Mouse (Mus musculus): ENCODE data around the gene Gpr62.
"Not testable (repeated sequence)": the region's sequence is repeated elsewhere in the genome, so short reads cannot be mapped to it uniquely, and the experiment has no call there.

Gene Gpr62

DNA sequence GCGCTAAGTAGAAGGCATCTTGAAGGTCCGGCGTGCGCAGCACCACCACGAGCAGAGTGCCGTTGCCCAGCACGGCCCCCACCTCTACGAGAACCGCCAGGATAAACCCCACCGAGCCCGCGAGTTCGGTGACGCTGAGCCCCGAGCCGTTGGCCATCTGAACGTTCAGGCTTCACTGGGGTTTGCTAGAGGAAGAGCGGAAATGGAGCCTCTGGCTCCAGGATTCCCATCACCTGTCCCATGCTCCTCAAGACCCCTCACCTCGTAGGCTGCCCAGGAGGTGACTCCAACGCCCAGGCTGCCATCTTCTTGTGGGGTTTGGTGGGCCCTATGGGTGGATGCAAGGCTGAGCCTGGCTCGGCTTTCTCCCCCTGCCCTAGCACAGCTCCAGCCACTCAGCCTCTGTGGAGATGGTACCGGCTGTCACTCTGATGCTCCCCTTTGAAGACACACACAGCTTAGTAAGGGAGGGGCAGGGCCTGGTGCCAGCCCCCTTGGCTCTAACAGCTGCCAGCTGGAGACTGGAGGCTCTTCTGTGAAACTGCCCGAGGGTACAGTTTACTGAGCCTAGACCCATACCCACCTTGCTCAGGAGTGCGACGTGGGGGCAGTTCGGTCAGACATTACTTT, at the start of gene Gpr62:
Gene Gpr62 (minus strand): TSS at position 368 of the 630 bp plus-strand sequence.
- no peak for DNase-seq (ENCODE audit: low read depth, low spot score)

DNA sequence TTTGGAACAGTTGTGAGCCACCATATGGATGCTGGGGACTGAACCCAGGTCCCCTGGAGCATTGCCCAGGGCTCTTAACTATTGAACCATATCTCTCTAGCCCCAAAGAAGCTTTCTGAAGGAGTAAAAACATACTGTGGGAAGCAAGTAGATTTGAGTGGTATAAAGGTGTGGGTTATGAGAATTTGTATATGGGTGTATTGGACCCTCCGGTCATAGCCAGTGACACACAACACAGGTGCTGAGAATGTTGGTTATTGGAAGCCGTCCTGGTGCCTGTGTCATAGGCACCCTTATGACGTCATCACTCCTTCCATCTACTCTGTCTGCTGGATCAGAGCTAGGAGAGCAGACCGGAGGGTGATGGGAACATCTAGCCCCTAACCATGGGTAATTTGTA, 48.5 kb upstream of the Gpr62 start, which contains the start of gene Iqcf5:
Gene Iqcf5 (plus strand): TSS at position 301 of the 400 bp plus-strand sequence.
- no peak for DNase-seq (ENCODE audit: low read depth, low spot score)

DNA sequence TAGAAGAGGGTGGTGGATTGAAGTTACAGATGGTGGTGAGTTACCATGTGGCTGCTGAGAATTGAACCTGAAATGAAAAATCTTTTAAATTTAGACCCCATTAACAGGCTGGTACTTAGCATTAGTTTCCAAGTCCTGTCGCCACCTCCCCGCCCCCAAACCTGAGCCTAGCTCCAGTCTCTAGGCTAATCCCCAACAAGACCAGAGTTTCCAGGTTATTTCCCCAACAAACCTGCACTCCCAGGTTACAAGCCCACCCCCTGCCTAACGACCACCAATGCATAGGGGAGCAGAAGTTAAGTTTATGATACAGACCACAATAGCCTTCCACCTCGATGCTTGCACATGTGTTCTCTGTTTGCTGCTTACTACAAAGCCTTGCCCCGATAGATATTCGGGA, 47.8 kb upstream of the Gpr62 start:
- no peak for DNase-seq (ENCODE audit: low read depth, low spot score)

DNA sequence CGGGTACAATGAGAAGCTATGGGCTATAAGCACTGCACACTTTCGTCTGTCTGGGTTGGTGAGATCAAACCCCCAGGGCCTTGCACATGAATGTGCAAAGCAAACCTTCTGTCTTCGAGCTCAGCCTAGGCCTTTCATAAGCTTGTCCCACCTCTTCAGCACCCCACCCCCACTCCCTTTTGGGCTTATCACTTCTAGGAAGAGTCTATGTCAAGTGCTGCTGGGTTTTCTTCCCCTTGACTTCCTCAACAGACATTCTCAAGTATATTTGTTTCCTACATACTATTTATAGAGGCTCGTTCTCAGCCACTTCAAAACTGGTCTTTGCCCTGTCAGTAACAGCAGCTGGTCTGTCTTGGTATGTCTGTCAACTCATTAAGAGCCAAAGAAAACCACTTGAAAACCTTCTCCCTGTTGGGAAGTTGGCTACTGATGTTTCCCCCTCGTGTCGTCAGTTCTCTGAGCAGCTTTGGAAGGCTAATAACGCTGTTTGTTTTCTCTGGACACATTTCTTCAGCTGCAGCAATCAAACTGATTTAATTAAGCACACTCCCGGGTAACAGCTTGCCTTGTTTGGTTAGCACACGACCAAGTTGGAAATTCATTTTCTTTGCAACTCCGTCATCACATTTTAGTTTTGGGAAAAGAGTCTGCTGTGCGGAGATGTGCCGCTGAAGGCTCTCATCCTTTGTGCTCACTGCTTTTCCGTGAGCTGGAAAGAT, 47.2 kb upstream of the Gpr62 start:
- no peak for DNase-seq (ENCODE audit: low read depth, low spot score)

DNA sequence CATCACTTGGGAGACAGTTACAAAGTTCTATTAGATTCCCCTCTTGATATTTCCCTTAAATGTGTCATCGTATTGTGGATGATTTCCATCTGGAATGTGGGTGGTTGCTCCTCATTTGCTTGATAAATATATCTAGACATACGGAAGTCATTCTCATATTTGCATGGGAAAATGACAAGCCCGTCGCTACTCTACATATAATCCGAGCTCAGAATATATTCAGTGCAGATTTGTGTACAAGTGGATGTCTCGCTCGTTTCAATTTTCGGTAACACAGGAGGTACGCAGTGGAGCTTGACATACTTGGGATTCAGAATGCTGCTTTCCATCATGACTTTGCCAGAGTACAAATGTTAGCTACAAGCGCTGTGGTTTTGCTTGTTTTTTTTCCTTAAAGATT, 43.6 kb upstream of the Gpr62 start:
- DNase-seq (ENCODE audit: low read depth, low spot score): no peak

DNA sequence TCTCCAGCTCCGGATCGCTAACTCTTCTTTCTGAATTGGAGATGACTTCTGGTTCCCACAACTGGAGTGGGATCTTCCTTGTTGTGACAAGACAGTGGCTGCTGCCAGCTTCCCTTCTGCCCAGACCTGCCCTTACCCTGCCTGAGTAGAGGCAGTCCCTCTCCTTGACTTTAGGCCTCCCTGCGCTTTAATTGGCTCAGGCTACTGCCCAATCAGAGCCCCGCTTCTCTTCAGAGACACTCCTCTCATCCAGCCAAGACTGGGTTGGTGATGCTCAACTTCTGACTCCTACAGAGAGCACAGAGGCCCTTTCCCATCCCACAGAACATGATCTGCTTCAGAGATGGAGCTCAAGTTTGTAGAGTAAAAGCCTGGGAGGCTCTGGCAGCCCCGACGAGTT, 38.5 kb upstream of the Gpr62 start:
- no peak for DNase-seq (ENCODE audit: low read depth, low spot score)

DNA sequence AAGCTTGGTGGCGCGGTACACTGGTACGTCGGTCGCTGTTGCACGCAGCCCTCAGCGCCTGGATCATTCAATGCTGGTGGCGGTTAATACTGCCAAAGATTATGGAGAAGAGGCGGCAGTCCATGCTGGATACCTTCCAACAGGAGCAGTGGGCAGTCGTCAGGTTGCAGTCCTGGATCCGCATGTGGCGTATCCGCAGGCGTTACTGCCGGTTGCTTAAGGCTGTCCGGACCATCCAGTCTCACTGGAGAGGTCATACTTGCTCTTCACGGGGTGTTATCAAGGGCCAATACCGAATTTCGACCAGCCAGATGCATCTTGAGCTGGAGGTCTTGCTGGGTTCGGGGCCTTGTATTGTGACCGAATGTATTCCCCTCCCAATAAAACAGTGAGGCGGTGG, 36.1 kb upstream of the Gpr62 start:
- no peak for DNase-seq (ENCODE audit: low read depth, low spot score)

DNA sequence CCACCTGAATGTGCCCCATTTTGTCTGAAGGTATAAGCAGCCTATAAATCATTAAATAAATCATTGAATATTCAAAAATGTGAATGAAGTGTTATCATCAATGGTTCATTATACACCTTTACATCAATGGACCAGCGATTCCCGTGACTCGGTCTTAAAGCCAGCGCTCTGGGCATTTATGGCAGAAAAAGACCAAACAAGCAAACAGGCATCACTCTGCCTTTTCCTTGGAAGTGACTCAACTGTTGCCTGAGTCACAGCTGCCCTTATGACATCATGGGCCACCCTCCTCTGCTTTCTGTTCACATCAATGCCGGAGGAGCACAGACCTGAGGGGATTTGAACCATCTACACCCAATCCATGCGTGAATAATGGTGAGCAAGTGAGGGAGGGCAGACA, 33.9 kb upstream of the Gpr62 start, which contains the start of gene Iqcf1:
Gene Iqcf1 (plus strand): TSS at position 301 of the 400 bp plus-strand sequence.
- DNase-seq (ENCODE audit: low read depth, low spot score): no peak

DNA sequence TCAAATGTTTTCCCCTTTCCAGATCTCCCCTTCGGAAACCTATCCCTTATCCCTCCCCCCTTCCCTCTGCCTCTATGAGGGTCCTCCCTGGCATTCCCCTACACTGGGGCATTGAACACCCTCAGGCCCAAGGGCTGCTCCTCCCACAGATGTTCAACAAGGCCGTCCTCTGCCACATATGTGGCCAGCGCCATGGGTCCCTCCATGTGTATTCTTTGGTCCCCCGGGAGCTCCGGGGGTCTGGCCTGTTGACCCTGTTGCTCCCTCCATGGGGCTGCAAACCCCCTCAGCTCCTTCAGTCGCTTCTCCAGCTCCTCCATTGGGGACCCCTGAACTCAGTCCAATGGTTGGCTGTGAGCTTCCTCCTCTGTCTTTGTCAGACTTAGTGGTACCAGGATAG, 21.9 kb upstream of the Gpr62 start:
- not testable (repeated sequence) for DNase-seq (ENCODE audit: low read depth, low spot score)

DNA sequence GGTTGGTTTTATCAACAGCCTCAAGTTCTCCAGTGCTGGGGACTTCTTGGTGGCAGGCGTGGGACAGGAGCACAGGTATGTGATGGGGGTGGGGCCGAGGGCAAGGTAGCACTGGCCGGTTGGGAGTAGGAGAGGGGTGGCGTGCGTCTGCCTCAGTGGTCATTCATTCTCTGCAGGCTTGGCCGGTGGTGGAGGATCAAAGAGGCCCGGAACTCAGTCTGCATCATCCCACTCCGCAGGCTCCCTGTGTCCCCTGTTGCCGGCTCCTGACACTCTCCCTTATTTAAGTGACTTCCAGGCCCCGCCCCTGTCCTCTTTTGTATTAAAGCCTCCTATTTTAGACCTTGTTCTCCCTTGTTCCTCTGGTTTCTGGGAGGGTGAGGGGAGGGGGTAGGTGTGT, 19.3 kb upstream of the Gpr62 start:
- DNase-seq (ENCODE audit: low read depth, low spot score): no peak

DNA sequence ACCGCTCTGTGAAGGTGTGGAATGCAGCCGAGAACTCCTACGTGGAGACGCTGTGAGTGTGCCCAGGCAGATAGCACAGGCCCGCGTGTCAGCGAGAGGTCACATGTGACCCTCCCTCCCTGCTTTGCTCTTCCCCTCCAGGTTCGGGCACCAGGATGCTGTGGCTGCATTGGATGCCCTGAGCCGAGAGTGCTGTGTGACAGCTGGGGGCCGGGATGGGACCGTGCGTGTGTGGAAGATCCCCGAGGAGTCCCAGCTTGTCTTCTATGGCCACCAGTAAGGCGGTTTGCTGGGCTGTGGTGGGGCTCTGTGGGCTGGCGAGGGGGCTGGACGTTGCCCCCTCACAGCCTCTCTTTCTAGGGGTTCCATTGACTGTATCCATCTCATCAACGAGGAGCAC, 17.9 kb upstream of the Gpr62 start:
- DNase-seq (ENCODE audit: low read depth, low spot score): no peak

DNA sequence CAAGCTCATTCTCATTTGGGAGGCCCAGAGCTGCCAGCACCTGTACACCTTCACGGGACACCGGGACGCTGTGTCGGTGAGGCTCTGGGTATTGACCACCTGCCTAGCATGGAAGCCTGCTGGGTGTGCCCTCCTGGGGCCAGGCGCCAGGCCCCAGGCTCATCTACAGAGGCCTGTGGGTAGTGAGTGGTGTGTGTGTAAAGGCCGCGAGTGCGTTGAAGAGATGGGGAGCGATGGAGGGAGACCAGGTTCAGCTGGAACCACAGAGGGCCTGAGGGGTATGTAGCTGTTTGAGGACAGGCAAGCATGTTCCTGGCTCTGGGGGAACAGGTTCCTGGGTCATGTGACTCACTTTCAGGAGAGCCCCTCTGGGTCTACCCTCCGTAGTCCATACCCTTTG, 17.4 kb upstream of the Gpr62 start:
- DNase-seq (ENCODE audit: low read depth, low spot score): no peak

DNA sequence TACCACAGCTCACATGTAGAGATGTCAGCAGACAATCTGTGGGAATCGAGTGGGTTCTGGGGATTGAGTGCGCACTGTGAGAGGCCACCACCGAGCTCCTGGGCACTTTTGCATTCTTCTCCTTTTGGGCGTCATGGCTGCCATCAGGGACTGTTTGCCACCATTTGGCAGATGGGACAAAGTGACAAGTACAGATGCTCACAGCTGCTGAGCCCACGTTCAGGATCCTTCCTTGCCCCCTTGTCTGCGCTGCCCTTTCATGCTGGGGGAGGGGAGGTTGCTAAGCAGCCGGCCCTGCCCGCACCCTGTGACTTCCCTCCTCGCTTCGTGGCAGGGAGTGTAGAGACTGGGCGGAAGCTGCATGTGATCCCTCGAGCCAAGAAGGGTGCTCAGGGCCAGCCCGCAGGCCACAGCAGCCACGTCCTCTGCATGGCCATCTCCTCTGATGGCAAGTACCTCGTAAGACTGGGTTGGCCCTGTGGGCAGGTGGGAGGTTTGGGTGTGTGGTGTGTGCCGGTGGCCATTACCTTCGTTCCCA, 16.9 kb upstream of the Gpr62 start:
- DNase-seq (ENCODE audit: low read depth, low spot score): no peak

DNA sequence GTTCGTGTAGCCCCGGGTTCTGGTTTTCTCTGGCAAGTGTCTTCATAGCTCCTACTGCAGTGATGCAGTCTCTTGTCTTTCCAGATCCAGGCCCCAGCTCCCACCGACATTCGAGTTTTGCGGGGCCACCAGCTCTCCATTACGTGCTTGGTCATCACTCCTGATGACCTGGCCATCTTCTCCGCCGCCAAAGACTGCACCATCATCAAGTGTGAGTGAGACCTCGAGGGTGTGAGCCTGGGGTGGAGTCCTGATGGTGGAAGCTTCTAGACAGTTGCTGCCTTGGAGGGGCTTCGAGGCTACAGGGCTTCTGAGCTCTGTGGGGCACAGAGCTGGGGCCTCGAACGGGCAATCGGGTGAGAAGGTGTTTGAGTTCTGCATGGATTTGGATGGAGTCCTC, 15.9 kb upstream of the Gpr62 start:
- DNase-seq (ENCODE audit: low read depth, low spot score): no peak

DNA sequence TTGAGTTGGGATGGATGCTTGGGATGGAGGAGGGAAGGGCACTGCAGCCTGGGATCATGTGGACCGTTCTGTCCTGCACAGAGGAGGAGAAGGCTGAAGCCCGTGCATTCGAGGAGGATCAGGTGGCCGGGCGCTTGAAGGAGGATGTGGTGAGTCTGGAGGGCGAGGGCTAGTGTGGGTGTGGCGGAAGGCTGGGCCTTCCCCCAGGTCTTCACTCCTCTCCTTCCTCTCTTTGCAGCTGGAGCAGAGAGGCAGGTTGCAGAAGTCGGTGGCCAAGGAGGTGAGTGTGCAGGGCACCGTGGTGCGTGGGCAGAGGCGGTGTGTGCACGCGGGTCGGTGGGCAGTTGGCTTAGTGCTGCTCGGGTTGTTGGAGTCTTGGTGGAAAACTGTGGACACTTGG, 15.3 kb upstream of the Gpr62 start:
- no peak for DNase-seq (ENCODE audit: low read depth, low spot score)

DNA sequence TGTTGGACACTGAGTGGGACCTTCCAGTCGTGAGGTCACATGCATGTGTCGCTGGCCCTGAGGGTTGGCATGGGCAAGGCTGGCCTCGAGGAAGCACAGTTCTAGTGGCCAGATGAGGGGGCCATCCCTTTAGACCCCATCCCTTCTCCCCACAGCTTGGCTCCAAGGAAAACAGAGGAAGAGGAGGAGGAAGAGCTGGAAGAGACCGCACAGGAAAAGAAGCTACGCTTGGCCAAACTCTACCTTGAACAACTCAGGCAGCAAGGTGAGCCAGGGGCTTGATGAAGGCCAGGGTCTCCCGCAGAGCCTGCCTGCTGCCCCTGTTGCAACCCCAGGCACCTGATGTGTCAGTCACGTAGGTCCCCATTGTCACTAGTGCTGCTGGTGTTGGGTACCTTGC, 14.8 kb upstream of the Gpr62 start:
- DNase-seq (ENCODE audit: low read depth, low spot score): no peak

DNA sequence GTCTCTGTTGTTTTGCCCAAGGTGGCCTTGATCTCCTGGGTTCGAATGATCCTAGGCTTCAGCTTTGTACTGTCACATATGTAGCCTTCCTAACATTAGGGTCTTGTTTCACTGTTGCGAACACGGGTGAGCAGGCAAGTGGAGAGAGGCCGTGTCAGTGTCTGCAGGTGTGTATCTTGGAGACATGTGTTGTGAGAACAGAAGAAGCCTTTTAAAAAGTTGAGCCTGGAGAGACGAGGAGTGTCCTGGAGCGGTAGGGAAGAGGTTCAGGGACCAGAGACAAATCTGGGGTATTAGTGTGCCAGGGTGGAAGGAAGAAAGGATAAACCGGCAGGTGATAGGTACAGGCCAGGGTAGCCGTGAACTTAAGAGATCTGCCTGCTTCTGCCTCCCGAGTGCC, 12.4 kb upstream of the Gpr62 start:
- DNase-seq (ENCODE audit: low read depth, low spot score): no peak

DNA sequence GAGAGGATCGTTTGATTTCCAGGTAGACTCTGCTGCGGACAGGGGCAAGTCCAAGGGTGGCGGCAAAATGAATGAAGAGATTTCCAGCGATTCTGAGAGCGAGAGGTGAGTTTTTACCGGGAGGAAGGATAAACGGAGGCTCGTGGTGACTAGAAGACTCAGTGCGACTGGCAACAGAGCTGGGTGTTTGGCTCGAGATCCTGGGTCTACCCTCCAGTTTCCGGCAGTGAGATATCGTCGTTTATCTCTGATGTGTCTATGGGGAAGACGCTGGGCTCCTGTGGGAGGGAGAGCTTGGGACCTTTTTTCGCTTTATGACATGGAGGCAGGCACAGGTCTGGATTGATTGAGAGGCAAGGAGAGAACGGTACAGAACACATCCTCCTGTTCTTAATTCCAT, 11.9 kb upstream of the Gpr62 start:
- DNase-seq (ENCODE audit: low read depth, low spot score): no peak

DNA sequence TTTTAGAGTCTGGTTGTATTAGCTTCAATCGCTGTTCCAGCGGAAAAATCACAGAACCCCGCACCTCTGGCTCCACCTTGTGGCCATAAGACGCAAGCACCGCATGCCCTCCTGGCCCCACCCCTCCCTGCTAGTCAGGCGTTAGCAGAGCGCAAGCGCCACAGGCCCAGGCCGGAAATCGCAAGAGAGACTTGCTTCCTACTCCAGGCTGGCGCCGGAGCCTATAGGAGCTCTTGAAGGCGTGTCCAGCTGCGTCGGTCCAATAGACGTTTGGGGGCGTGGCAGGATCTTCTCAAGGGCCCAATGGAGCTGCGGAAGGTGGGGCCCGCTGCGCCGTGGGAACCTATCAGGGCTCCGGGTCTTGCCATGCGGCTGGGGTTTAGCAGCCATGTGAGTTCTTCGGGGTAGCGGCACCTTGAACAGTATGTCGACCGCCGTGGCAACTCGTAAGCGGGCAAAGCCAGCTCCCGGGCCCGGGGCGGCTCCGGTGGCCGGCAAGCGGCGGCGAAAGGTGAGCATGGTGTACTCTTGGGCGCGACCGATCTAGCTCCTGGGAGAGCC, 11.3 kb upstream of the Gpr62 start, which contains the start of gene Parp3:
Gene Parp3 (minus strand): TSS at position 26 of the 561 bp plus-strand sequence.
- peak; percentile 99 for DNase-seq (ENCODE audit: low read depth, low spot score)

DNA sequence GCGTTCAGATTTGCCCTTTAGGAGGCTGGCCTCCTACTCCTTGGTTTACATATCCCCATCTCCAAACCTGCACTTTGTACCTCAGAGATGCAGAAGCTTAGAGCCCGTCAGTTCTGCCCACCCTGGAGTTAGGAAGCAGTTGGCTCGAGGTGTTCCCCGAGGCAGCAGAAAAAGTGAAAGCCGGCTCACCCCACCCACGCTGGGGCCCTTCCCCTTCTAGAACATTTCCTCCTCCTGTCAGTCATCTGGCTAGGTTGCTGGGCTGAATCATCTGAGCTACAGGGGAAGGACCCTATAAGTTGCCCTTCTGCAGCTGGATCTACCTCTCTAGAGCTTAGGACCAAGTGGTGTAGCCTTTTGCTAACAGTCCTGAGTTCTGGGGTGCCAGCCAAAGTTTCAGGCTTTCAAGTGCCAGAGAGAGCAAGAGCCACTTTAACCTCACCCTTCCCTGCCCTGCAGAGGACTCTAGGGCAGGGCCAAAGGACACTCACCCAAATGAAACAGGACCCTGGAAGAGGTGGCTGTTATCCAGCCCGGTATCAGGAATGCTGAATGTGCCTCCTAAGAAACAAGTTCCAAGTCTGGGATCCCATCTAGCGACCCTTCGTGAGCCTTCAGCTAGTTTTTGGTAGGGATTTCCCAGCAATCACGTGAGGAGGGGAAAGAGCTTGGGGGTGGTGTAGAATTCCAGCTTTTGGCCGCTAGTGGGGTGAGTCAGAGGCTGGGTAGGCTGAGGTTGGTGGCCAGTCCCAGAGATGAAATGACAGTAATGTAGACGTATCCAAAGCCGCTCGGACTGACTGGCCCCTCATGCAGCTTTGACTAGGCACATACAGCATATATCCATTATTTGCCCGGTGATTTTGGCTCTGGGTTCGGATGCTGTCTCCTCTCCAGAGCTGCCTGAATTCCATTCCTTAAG, 10.5 kb upstream of the Gpr62 start:
- DNase-seq (ENCODE audit: low read depth, low spot score): no peak

DNA sequence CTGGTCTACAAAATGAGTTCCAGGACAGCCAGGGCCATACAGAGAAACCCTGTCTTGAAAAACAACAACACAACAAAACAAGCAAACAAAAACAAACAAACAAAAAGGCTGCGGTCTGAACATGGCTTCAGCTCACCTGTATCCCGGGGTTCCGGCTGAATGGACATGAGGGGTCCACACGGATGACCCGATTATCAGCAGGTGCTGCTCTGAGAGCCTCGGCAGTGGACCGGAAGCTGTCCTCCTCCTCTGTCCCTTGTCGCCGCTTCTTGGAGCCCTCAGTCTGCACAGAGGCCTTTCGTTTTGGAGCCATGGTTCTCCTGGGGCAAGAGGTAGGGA, 9.9 kb upstream of the Gpr62 start, which contains the start of gene Rrp9:
Gene Rrp9 (plus strand): TSS at position 301 of the 339 bp plus-strand sequence.
- DNase-seq (ENCODE audit: low read depth, low spot score): no peak

DNA sequence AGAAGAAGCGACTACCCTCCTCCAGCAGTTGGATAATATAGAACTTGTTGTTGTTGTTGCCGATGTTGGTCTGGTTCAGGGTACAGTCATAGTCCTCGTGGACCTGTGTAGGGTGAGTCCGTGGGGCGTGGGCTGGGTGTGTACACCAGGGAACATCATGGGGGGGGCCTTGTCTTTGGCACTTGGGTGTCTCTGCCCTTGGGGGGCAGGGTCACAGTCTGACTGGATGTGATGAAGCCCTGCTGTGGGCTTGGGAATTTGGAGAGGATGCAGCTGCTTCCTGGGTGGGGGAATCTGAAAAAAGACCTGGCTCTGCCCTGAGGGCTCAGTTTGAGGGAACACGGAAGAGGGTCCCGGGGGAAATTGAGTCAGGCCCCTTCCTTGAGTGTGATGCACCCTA, 9.3 kb upstream of the Gpr62 start:
- DNase-seq (ENCODE audit: low read depth, low spot score): no peak

Data from forelimb bud, embryonic 11.5 days (tissue).